Mouse (Mus musculus) embryonic fibroblast, embryonic 13.5 days (primary cell): ENCODE data around the gene Polr3c. TPM values are rescaled to one million over a fixed set of nuclear protein-coding genes. Genes with fewer than 3 reads are reported as not detected.

ENCODE experiments used
- H3K27ac ChIP-seq: 2 replicates; pipeline ENCODE4 v1.5.1; 2012; ENCODE audit warnings: low read length, control low read depth, inconsistent platforms; ENCODE audit not compliant: insufficient read depth
- H3K4me1 ChIP-seq: 2 replicates; pipeline ENCODE4 v1.6.1; 2011; ENCODE audit warnings: low read length; ENCODE audit not compliant: control insufficient read depth, insufficient read depth
- H3K4me3 ChIP-seq: 2 replicates; pipeline ENCODE4 v1.5.1; 2011; ENCODE audit warnings: mild to moderate bottlenecking, control low read depth, low read length; ENCODE audit not compliant: insufficient read depth
- CTCF ChIP-seq: IDR thresholded peaks from 2 replicates; pipeline ENCODE4 v1.5.1; 2011; ENCODE audit warnings: mild to moderate bottlenecking, control low read depth, low read length, moderate library complexity, borderline replicate concordance; ENCODE audit not compliant: insufficient read depth
- POLR2A ChIP-seq: IDR thresholded peaks from 2 replicates; pipeline ENCODE4 v1.6.1; 2011; ENCODE audit warnings: low read depth, mild to moderate bottlenecking, control low read depth, low read length, moderate library complexity
- polyA plus RNA-seq: library from polyadenylated mRNA; stranded (reverse); fragments of >200 nt; gene quantifications from 2 replicates; pipeline ENCODE4 v1.2.4, GENCODE M21; 2011; ENCODE audit warnings: low read depth; ENCODE audit not compliant: missing spikeins, insufficient read length

Gene Polr3c
- polyA plus RNA-seq, 1 experiment: 35.1 TPM

- H3K27ac ChIP-seq: no peak overlapping the region
- no peak overlapping the region for H3K4me3 ChIP-seq
- peaks cover 2% of the 10 kb centered on the region; the same call in 1 of the 2 replicates for H3K4me1 ChIP-seq
- TF ChIP-seq POLR2A (no peak), CTCF (no peak)
Observed at GRCm38 (mm10) chr3:96737995-96738394, 10.6 kb upstream of the Polr3c start.

- no peak overlapping the region for H3K27ac ChIP-seq
- H3K4me3 ChIP-seq: no peak overlapping the region
- peaks cover 2% of the 10 kb centered on the region; the same call in 1 of the 2 replicates for H3K4me1 ChIP-seq
- no peak for TF ChIP-seq CTCF
- no peak for TF ChIP-seq POLR2A
Observed at GRCm38 (mm10) chr3:96737013-96737740, 9.7 kb upstream of the Polr3c start.

GRCm38 (mm10) chr3:96735200-96735599 lies 7.8 kb upstream of the Polr3c start:
- Histone ChIP-seq H3K4me1 (peaks cover 2% of the 10 kb centered on the region; the same call in 1 of the 2 replicates), H3K4me3 (no peak overlapping the region), H3K27ac (no peak overlapping the region)
- TF ChIP-seq POLR2A: no peak
- no peak for TF ChIP-seq CTCF

- Histone ChIP-seq H3K4me1 (peaks cover 6% of the 10 kb centered on the region), H3K27ac (no peak overlapping the region), H3K4me3 (no peak overlapping the region)
- no peak for TF ChIP-seq POLR2A
- no peak for TF ChIP-seq CTCF
Observed at GRCm38 (mm10) chr3:96733984-96734383, 6.6 kb upstream of the Polr3c start.

GRCm38 (mm10) chr3:96730785-96731184 lies 3.4 kb upstream of the Polr3c start:
- TF ChIP-seq CTCF: no peak
- TF ChIP-seq POLR2A: no peak
- Histone ChIP-seq H3K27ac (no peak overlapping the region), H3K4me1 (peaks cover 6% of the 10 kb centered on the region; the same call in 1 of the 2 replicates), H3K4me3 (no peak overlapping the region)

GRCm38 (mm10) chr3:96729403-96729784 lies 2.0 kb upstream of the Polr3c start:
- no peak for TF ChIP-seq POLR2A
- no peak for TF ChIP-seq CTCF
- Histone ChIP-seq H3K4me1 (peaks cover 6% of the 10 kb centered on the region; the same call in 1 of the 2 replicates), H3K27ac (no peak overlapping the region), H3K4me3 (no peak overlapping the region; the same call in 1 of the 2 replicates)

GRCm38 (mm10) chr3:96728634-96729402 lies 1.4 kb upstream of the Polr3c start:
- peak overlapping the region; percentile 88 for H3K4me3 ChIP-seq
- H3K4me1 ChIP-seq: peaks cover 6% of the 10 kb centered on the region; the same call in 1 of the 2 replicates
- peak overlapping the region; percentile 70 for H3K27ac ChIP-seq
- no peak for TF ChIP-seq CTCF
- TF ChIP-seq POLR2A: no peak

- peaks cover 6% of the 10 kb centered on the region; the same call in 1 of the 2 replicates for H3K4me1 ChIP-seq
- H3K4me3 ChIP-seq: peak overlapping the region; percentile 88
- TF ChIP-seq POLR2A (no peak), CTCF (no peak)
- peak overlapping the region; percentile 70 for H3K27ac ChIP-seq
Observed at GRCm38 (mm10) chr3:96727828-96728633, 603 bp upstream of the Polr3c start.

- peak; percentile 39; the same call in 1 of the 2 replicates for TF ChIP-seq CTCF
- no peak for TF ChIP-seq POLR2A
- Histone ChIP-seq H3K4me1 (no peaks in the 10 kb centered on the region), H3K27ac (no peak overlapping the region), H3K4me3 (no peak overlapping the region)
Observed at GRCm38 (mm10) chr3:96719173-96719572, 8.3 kb downstream of the Polr3c start.

- Histone ChIP-seq H3K27ac (no peak overlapping the region), H3K4me3 (no peak overlapping the region), H3K4me1 (no peaks in the 10 kb centered on the region)
- TF ChIP-seq CTCF (no peak), POLR2A (no peak)
Observed at GRCm38 (mm10) chr3:96715854-96716253, 11.6 kb downstream of the Polr3c start.
